Mouse (Mus musculus) c-Kit-positive CD71-positive TER-119-positive erythroid progenitor cells, embryonic 14.5 days (primary cell): ENCODE data around the gene Mzf1.

Experiments used
- DNase-seq: peaks from one replicate; pipeline ENCODE4 v3.0.0-alpha.2; 2013; ENCODE audit warnings: low spot score

Gene Mzf1

GRCm38 (mm10) chr7:13003380-13003779, 51.2 kb downstream of the Mzf1 start:
- no peak for DNase-seq

GRCm38 (mm10) chr7:13001584-13001983, 53.0 kb downstream of the Mzf1 start:
- DNase-seq: no peak

- DNase-seq: no peak
These were observed 55.7 kb downstream of the Mzf1 start, which contains the start of gene Trim28 for GRCm38 (mm10) chr7:12998851-12999250. TSS of gene Trim28 (plus strand) at chr7:12999114.

GRCm38 (mm10) chr7:12998053-12998452, 56.5 kb downstream of the Mzf1 start, which contains the start of gene Slc27a5:
TSS of gene Slc27a5 (minus strand) at chr7:12998192.
- DNase-seq: no peak

GRCm38 (mm10) chr7:12997230-12997629, 57.3 kb downstream of the Mzf1 start:
- no peak for DNase-seq

- DNase-seq: no peak
These were observed 58.7 kb downstream of the Mzf1 start for GRCm38 (mm10) chr7:12995862-12996261.

GRCm38 (mm10) chr7:12993148-12993547, 61.4 kb downstream of the Mzf1 start:
- DNase-seq: no peak
